Mouse (Mus musculus): ENCODE data around the gene A030003K21Rik. TPM values are rescaled to one million over a fixed set of nuclear protein-coding genes. Genes with fewer than 3 reads are reported as not detected.
A peak's percentile ranks its signal among the peaks of the same experiment; 100 is the strongest.
"Not testable (repeated sequence)": the region's sequence is repeated elsewhere in the genome, so short reads cannot be mapped to it uniquely, and the experiment has no call there.

A030003K21Rik gene
- total RNA-seq (2021) = not detected
- long read RNA-seq, experiment 1 = 0 reads
- long read RNA-seq, experiment 2 = 0 reads

GRCm38 (mm10) chr1:82943295-82943694 lies at the start of gene A030003K21Rik:
Gene A030003K21Rik (minus strand): TSS chr1:82943388.
- intact Hi-C loops (cut with DNase I); DNase-seq (ENCODE audit: low spot score in 2 of 2): not testable (repeated sequence)

- intact Hi-C loops (cut with DNase I) = no loop called here
- DNase-seq (ENCODE audit: low spot score in 2 of 2) = no peak
These were observed 48.9 kb upstream of the A030003K21Rik start for GRCm38 (mm10) chr1:82992093-82992492.

GRCm38 (mm10) chr1:82991596-82991995 lies 48.4 kb upstream of the A030003K21Rik start:
- intact Hi-C loops (cut with DNase I) = no loop called here
- no peak for DNase-seq (ENCODE audit: low spot score in 2 of 2)

DNA sequence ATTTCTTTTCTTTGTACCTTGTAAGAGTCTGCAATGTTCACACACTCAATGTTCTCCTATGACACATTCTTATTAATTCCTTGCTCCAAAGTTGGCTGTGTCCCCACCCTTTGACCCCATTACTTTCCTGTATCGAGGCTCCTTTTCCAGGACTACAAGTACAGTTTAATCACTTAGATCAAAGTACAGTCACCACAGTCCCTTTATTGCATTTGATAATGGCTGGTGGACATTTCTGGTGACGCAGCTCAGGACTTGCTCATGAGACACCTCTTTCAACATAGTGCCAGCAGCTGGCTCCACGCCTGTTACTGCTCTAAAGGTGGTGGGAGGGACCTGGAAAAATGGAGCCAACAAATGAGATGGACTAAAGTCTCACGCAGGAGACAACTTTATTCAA lies 47.9 kb upstream of the A030003K21Rik start:
- intact Hi-C loops (cut with DNase I) = no loop called here
- DNase-seq (ENCODE audit: low spot score in 2 of 2) = no peak

GRCm38 (mm10) chr1:82987530-82988198 lies 44.5 kb upstream of the A030003K21Rik start:
- peak; percentile 82 for DNase-seq (ENCODE audit: low spot score in 2 of 2)
- intact Hi-C loops (cut with DNase I) = loop anchor here (1.0 kb wide), 1 partner anchor 200 kb away; no protein-coding TSS in a partner anchor

DNA sequence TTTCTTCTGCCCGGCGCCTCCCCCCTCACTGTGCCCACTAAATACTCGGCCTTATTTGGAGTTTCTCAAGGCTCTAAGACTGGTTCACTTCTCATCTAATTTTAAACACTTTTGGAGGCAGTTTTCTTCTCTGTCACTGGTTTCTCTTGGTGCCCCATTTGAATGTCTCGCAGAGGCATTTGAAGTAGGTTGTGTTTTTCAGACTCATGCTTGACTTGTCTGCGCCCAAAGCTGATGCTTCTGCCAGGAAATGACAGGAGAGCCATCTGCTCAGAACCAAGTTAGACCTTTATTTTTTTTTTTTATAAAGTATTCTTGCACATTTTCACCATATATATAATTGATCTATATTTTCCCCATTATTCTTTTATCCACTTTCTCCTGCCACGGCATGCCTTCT lies 43.5 kb upstream of the A030003K21Rik start:
- DNase-seq (ENCODE audit: low spot score in 2 of 2) = no peak
- intact Hi-C loops (cut with DNase I) = loop anchor here (1.0 kb wide), 1 partner anchor 199 kb away; no protein-coding TSS in a partner anchor

- intact Hi-C loops (cut with DNase I) = no loop called here
- no peak for DNase-seq (ENCODE audit: low spot score in 2 of 2)
These were observed 34.7 kb upstream of the A030003K21Rik start for GRCm38 (mm10) chr1:82977840-82978239.

DNA sequence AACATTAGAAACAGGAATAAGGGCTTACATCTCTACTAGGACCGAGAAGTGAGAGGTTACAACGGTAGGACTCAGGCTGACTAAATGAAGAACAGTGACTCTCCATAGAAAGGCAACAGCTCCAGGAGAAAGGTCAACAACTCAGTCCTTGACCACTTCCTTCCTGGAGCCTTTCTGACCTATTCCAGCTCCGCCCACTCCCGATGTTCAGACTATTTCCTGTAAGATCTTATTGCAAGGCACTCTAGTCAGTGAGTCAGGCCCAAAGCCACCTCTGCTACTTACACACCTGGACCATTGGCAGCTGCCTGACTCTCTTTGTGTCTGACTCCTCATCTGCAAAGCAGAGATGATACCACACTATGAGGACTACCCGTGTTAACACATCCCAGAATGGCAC lies 32.6 kb upstream of the A030003K21Rik start:
- no peak for DNase-seq (ENCODE audit: low spot score in 2 of 2)
- intact Hi-C loops (cut with DNase I) = no loop called here

- DNase-seq (ENCODE audit: low spot score in 2 of 2) = no peak
- intact Hi-C loops (cut with DNase I) = loop anchor here (5.0 kb wide), 1 partner anchor 187 kb away; no protein-coding TSS in a partner anchor
These were observed 31.2 kb upstream of the A030003K21Rik start for GRCm38 (mm10) chr1:82974342-82974741.

DNA sequence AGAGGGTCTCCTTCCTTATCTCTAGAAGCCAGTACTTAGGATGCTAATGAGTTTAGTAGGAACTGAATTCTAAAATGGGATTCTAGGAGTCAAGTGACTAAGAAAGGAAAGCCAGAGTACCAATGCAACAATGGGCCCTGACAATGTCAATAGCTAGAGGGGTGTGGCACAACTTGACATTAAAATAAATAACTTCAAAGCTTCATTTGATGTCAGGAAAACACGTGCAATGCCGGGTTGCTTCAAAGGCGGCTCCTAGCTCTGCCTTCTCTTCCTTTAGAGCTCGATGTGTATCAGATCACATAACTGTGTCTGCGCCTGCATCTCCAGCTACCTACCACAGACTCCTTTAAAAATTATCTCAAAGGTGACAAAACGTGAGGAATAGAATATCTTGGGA lies 30.7 kb upstream of the A030003K21Rik start:
- intact Hi-C loops (cut with DNase I) = loop anchor here (5.0 kb wide), 1 partner anchor 187 kb away; no protein-coding TSS in a partner anchor

DNA sequence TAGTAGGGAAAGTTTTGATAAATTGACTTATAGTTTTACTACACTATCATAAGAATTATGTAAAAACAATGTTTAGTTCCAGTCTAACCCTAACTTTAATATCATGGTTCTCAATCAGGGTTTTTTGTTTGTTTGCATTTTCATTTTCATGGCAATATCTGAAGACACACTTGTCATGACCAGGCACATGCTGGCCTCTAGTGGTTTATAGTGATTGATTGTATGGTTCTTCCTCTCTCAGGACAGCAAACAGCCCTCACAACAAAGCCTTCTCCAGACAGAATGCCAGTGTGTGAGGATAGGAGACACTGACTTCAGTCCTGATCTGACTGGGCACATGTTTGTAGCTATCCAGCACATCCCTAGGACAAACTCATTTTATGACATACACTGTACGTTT lies 30.1 kb upstream of the A030003K21Rik start:
- intact Hi-C loops (cut with DNase I) = loop anchor here (5.0 kb wide), 1 partner anchor 186 kb away; no protein-coding TSS in a partner anchor
- no peak for DNase-seq (ENCODE audit: low spot score in 2 of 2)

More for the DNA sequence above, 30.7 kb upstream of the A030003K21Rik start:
- no peak for DNase-seq (ENCODE audit: low spot score in 2 of 2)

GRCm38 (mm10) chr1:82972046-82972445 lies 28.9 kb upstream of the A030003K21Rik start:
- intact Hi-C loops (cut with DNase I) = loop anchor here (5.0 kb wide), 1 partner anchor 185 kb away; no protein-coding TSS in a partner anchor
- no peak for DNase-seq (ENCODE audit: low spot score in 2 of 2)

DNA sequence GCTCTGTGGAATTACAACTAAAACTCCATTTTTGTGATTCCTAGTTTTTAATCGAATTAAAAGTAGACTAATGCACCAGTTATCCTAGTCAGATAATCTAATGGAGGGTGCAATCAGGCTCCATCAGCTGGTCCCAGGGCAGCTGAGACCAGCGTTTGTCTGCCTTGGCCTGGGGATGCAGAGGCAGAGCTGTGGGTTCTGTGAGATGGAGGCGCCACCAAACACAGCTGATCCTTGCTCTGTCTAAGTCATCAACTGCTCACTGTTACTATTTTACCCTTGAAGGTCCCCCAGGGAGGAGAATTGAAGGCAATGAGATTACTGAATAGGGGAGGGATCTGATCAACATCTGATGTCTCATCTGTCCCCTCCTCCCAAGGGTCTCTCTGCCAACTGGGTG lies 23.2 kb upstream of the A030003K21Rik start:
- intact Hi-C loops (cut with DNase I) = no loop called here
- no peak for DNase-seq (ENCODE audit: low spot score in 2 of 2)

GRCm38 (mm10) chr1:82959870-82960385 lies 16.7 kb upstream of the A030003K21Rik start, which contains the start of gene Gm47955:
Gene Gm47955 (plus strand): TSS chr1:82960286.
- intact Hi-C loops (cut with DNase I) = no loop called here
- DNase-seq (ENCODE audit: low spot score in 2 of 2) = no peak

DNA sequence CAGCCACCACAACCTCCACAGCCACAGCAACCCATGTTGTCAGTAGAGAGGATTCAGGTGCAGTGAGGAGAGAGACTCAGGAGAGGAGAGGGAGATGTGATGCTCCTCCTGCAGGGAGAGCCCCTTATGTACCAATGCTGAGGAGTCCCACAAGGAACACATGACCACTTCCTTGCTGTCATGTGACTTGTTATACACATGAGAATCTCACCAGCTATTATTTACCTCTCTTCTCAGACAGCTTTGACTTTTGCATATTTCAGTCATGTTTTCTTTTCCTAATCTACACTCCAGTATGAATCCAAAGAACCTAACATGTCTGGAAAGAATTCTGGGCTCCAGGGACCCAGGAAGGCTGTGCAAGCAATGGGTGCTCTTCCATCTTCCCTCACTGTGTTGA lies 12.7 kb upstream of the A030003K21Rik start, which contains the start of gene Gm7544:
Gene Gm7544 (minus strand): TSS at position 101 of the 400 bp plus-strand sequence.
- intact Hi-C loops (cut with DNase I); DNase-seq (ENCODE audit: low spot score in 2 of 2): not testable (repeated sequence)

GRCm38 (mm10) chr1:82948601-82949000 lies 5.4 kb upstream of the A030003K21Rik start:
- intact Hi-C loops (cut with DNase I) = no loop called here
- no peak for DNase-seq (ENCODE audit: low spot score in 2 of 2)

DNA sequence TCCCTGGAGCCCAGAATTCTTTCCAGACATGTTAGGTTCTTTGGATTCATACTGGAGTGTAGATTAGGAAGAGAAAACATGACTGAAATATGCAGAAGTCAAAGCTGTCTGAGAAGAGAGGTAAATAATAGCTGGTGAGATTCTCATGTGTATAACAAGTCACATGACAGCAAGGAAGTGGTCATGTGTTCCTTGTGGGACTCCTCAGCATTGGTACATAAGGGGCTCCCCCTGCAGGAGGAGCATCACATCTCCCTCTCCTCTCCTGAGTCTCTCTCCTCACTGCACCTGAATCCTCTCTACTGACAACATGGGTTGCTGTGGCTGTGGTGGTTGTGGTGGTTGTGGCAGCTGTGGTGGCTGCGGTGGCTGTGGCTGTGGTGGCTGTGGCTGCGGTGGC lies 2.8 kb upstream of the A030003K21Rik start:
- intact Hi-C loops (cut with DNase I); DNase-seq (ENCODE audit: low spot score in 2 of 2): not testable (repeated sequence)

GRCm38 (mm10) chr1:82942505-82942904 lies 683 bp downstream of the A030003K21Rik start:
- intact Hi-C loops (cut with DNase I); DNase-seq (ENCODE audit: low spot score in 2 of 2): not testable (repeated sequence)

DNA sequence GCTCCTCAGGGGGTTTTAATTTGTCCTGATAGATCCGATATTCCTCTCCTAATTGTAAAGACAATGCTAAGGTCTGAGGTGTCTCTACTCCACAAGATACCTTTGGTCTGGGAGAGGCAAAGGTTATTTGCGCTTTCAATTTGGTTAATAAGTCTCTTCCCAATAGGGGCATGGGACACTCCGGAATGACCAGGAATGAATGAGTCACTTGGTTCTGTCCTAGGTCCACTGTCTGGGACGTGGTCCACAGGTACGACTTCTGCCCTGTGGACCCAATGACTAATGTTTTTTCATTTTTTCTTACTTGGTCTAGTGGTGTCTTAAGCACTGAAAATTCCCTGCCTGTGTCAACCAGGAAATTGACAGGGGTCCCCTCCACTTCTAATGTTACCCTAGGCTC lies 4.5 kb downstream of the A030003K21Rik start:
- DNase-seq (ENCODE audit: low spot score in 2 of 2) = no peak

DNA sequence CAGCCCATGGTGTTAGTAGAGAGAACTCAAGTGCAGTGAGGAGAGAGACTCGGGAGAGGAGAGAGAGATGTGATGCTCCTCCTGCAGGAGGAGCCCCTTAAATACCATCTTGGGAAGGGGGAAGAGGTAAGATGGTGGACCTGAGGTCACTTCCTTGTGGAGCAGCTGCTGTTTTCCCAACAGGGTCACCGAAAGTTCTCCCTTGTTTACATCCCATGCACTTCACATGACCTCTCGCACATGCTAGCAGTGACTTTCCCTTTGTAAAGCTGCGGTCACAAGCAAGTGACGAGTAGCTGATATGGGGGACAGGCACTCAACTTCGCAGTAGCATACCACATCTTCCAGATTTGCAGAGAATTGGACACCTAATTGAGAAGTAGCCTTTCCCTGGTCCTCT lies 11.9 kb downstream of the A030003K21Rik start, which contains the start of gene Gm6217:
Gene Gm6217 (minus strand): TSS at position 74 of the 400 bp plus-strand sequence.
- DNase-seq (ENCODE audit: low spot score in 2 of 2); intact Hi-C loops (cut with DNase I): not testable (repeated sequence)

More for the DNA sequence above, 4.5 kb downstream of the A030003K21Rik start:
- intact Hi-C loops (cut with DNase I) = no loop called here
